In the genomic region with DNA sequence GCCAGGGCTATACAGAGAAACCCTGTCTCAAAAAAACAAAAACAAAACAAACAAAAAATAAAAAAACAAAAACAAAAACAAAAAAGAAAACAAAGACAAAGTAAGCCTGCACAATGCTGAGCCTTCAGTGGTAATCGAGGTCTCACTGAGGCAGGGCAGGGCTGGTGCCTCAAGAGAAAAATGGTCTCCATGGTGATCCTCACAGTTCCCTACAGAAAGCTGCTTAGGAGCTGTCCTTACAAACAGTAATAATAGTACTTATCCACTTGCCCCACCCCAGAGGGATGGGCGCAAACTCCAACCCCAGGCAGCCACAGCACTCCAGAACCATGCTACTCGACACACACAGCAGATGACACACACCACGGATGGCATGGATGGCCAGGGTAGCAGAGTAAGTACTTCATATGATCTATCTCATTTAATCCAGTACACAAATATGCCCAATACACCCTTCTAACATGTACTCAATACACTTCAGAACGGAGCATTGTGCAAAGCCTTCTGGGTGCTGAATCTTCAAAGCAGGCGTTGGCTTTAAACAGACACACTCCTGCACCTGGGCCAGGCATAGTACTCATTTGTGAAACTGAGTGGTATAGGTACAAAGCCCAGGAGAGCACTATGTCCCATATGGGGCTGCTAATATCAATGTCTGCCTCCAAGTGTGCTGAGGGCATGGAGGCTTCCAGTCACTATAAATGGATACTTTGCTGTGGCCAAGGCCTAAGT, we compare ENCODE assay signal across 28 mouse cellular contexts. TPM values are rescaled to one million over a fixed set of nuclear protein-coding genes. Genes with fewer than 3 reads are reported as not detected.
DNase-seq lines count a peak whose midpoint lies in the region; ATAC-seq and TF ChIP-seq lines count a peak whose summit lies in the region.
"Had no signal": no experiment of that assay in that cellular context is flagged by ENCODE, and none has a peak within 500 bp of the region (broad histone marks: within the 10 kb centered on the region; RNA-seq: fewer than 3 reads in every experiment).

No protein-coding gene starts in this region.

- H3K9me3 ChIP-seq in heart, postnatal 0 days (replicated peaks; ENCODE audit: control insufficient read depth, low read length): no peaks in the 10 kb centered on the region
- no peaks in the 10 kb centered on the region for H3K9me3 ChIP-seq in intestine, postnatal 0 days (ENCODE audit: control insufficient read depth)
- H3K9me3 ChIP-seq: forebrain, embryonic 13.5 days; kidney, embryonic 15.5 days; limb, embryonic 10.5 days; limb, embryonic 15.5 days; liver, embryonic 13.5 days; neural tube, embryonic 15.5 days had no signal

- no peak for TF ChIP-seq CTCF in heart, postnatal 0 days (IDR thresholded peaks at IDR 0.05; ENCODE audit: low read depth)
- no peak for TF ChIP-seq CTCF in thymus, adult 2 months (IDR thresholded peaks at IDR 0.05; ENCODE audit: borderline replicate concordance, control insufficient read depth, extremely low read depth, insufficient read depth, low read length, poor library complexity)
- TF ChIP-seq CTCF in intestine, postnatal 0 days (IDR thresholded peaks at IDR 0.05; ENCODE audit: low read depth): no peak

- no peak overlapping the region for H3K9ac ChIP-seq in heart, postnatal 0 days (replicated peaks; ENCODE audit: low read depth, low read length)
- no peak overlapping the region for H3K9ac ChIP-seq in intestine, postnatal 0 days (ENCODE audit: low read depth, low read length)
- H3K9ac ChIP-seq: forebrain, embryonic 13.5 days; hindbrain, embryonic 14.5 days; kidney, embryonic 15.5 days; limb, embryonic 15.5 days; liver, embryonic 13.5 days; neural tube, embryonic 15.5 days had no signal

- TF ChIP-seq POLR2A in thymus, adult 2 months (IDR thresholded peaks at IDR 0.05; ENCODE audit: control insufficient read depth, extremely low read depth, insufficient read depth, low read length, poor library complexity): no peak

- WGBS in heart, postnatal 0 days: 91% methylated on average over 6 of the region's 6 CpGs
- 62% methylated on average over 6 of the region's 6 CpGs for WGBS in thymus, adult 2 months
- 89% methylated on average over 6 of the region's 6 CpGs for WGBS in intestine, postnatal 0 days

- no peak overlapping the region for H3K4me2 ChIP-seq in heart, postnatal 0 days (ENCODE audit: low read depth, low read length)
- no peak overlapping the region for H3K4me2 ChIP-seq in intestine, postnatal 0 days (replicated peaks; ENCODE audit: low read depth)
- H3K4me2 ChIP-seq: forebrain, embryonic 13.5 days; hindbrain, embryonic 14.5 days; kidney, embryonic 15.5 days; limb, embryonic 15.5 days; liver, embryonic 13.5 days; neural tube, embryonic 15.5 days had no signal

- ATAC-seq in heart, postnatal 0 days (ENCODE audit: insufficient read depth, low read depth): no peak
- ATAC-seq in cerebellum, adult (ENCODE audit: insufficient number of reproducible peaks, low FRiP score, low TSS enrichment): no peak
- no peak for ATAC-seq in intestine, postnatal 0 days
- ATAC-seq: activated CD4-positive, CD25-positive, alpha-beta regulatory T cell, adult 4 months; forebrain, embryonic 13.5 days; lung, postnatal 0 days had no signal

- peak overlapping the region; percentile 27; the same call in 1 of the 2 replicates for H3K27ac ChIP-seq in heart, postnatal 0 days (ENCODE audit: low read depth)
- H3K27ac ChIP-seq in thymus, adult 2 months (ENCODE audit: control insufficient read depth, insufficient read depth, low read length): peak overlapping the region; percentile 98
- H3K27ac ChIP-seq in intestine, postnatal 0 days (ENCODE audit: low read depth, low read length): no peak overlapping the region
- H3K27ac ChIP-seq: forebrain, embryonic 13.5 days; hindbrain, embryonic 14.5 days; kidney, embryonic 15.5 days; limb, embryonic 10.5 days; limb, embryonic 15.5 days; liver, embryonic 13.5 days; neural tube, embryonic 15.5 days had no signal

- H3K36me3 ChIP-seq in heart, postnatal 0 days (replicated peaks; ENCODE audit: control insufficient read depth, insufficient read depth, low read length): no peaks in the 10 kb centered on the region; the same call in 1 of the 2 replicates
- H3K36me3 ChIP-seq in thymus, adult 2 months (ENCODE audit: control insufficient read depth, insufficient read depth, low read length): peaks cover 7% of the 10 kb centered on the region
- H3K36me3 ChIP-seq in intestine, postnatal 0 days (ENCODE audit: control insufficient read depth, insufficient read depth): no peaks in the 10 kb centered on the region
- H3K36me3 ChIP-seq: limb, embryonic 10.5 days; limb, embryonic 15.5 days; liver, embryonic 13.5 days; neural tube, embryonic 15.5 days had no signal

- H3K27me3 ChIP-seq in heart, postnatal 0 days (ENCODE audit: control insufficient read depth, insufficient read depth, low read length): no peaks in the 10 kb centered on the region
- no peaks in the 10 kb centered on the region for H3K27me3 ChIP-seq in thymus, adult 2 months (ENCODE audit: control insufficient read depth, insufficient read depth, low read length)
- no peaks in the 10 kb centered on the region for H3K27me3 ChIP-seq in intestine, postnatal 0 days (replicated peaks; ENCODE audit: control insufficient read depth, insufficient read depth, low read length)
- H3K27me3 ChIP-seq: forebrain, embryonic 13.5 days; kidney, embryonic 15.5 days; limb, embryonic 15.5 days; liver, embryonic 13.5 days; neural tube, embryonic 15.5 days had no signal

- no peak for TF ChIP-seq EP300 in heart, postnatal 0 days (IDR thresholded peaks at IDR 0.05; ENCODE audit: low read depth)

- H3K4me3 ChIP-seq in heart, postnatal 0 days (ENCODE audit: low read depth, low read length): no peak overlapping the region
- no peak overlapping the region for H3K4me3 ChIP-seq in thymus, adult 2 months (ENCODE audit: control insufficient read depth, insufficient read depth, low read length)
- H3K4me3 ChIP-seq in intestine, postnatal 0 days (ENCODE audit: low read depth, low read length): no peak overlapping the region
- H3K4me3 ChIP-seq: forebrain, embryonic 13.5 days; kidney, embryonic 15.5 days; limb, embryonic 10.5 days; limb, embryonic 15.5 days; liver, embryonic 13.5 days; neural tube, embryonic 15.5 days had no signal

- peaks cover 44% of the 10 kb centered on the region for H3K4me1 ChIP-seq in heart, postnatal 0 days (ENCODE audit: control insufficient read depth, insufficient read depth)
- peaks cover 85% of the 10 kb centered on the region for H3K4me1 ChIP-seq in thymus, adult 2 months (replicated peaks; ENCODE audit: control insufficient read depth, insufficient read depth, low read length)
- 0 out of 2 replicates have a peak, but pooled peaks cover 2% of the 10 kb centered on the region for H3K4me1 ChIP-seq in intestine, postnatal 0 days (replicated peaks; ENCODE audit: control insufficient read depth, insufficient read depth, low read length)

- no peak for DNase-seq in heart, postnatal 0 days (ENCODE audit: low spot score)
- DNase-seq in heart, postnatal 4 days: no peak
- peak; percentile 59 for DNase-seq in brain, adult 2 months (ENCODE audit: low read depth, low spot score)
- DNase-seq in thymus, adult 2 months: peak; percentile 67
- peak; percentile 57 for DNase-seq in thymus, postnatal 4 days
- DNase-seq: adrenal gland, adult 2 months; cerebellum, adult 11 months; cerebellum, adult 9-10 months; cerebellum, postnatal 36 days; gastrocnemius, postnatal 25 days; heart, adult 11 months; kidney, adult 18-20 months; kidney, postnatal 25 days; liver, embryonic 13.5 days; lung, adult 18-20 months; lung, postnatal 4 days; midbrain, embryonic 14.5 days; right cerebral cortex, postnatal 25 days had no signal

RNA-seq across cellular contexts. Expression of gene Sema4d, which starts 34.1 kb away (rescaled TPM):
- total RNA-seq in heart, postnatal 0 days (2014; rRNA removed; ENCODE audit: low replicate concordance): 11.6 and 12.6 TPM in 2 replicates
- 16.7 and 18.2 TPM in 2 replicates for polyA plus RNA-seq in heart, postnatal 0 days (2015; fragmentation: Nextera tagmentation; extraction: Ambion mirVana)
- total RNA-seq in heart, postnatal 4 days (2021): 10 to 100 TPM; 54.7 to 61.4 TPM
- 156 and 182 TPM in 2 replicates for polyA plus RNA-seq in thymus, adult 2 months (2012; rRNA removed)
- 3.4 TPM in 2 replicates for polyA plus RNA-seq in intestine, postnatal 0 days (2015; fragmentation: Nextera tagmentation; extraction: Ambion mirVana)

Comparison
In these comparisons a context has a peak if more than half of its experiments do, and no peak if none do; other contexts are left out.
1. DNase-seq: peak in brain, adult 2 months (single experiment), thymus, adult 2 months (single experiment) and thymus, postnatal 4 days (single experiment); none in heart, postnatal 0 days (single experiment) and heart, postnatal 4 days (single experiment).